Mouse (Mus musculus): ENCODE data around the gene Dcaf5. TPM values are rescaled to one million over a fixed set of nuclear protein-coding genes. Genes with fewer than 3 reads are reported as not detected.
"Not testable (repeated sequence)": the region's sequence is repeated elsewhere in the genome, so short reads cannot be mapped to it uniquely, and the experiment has no call there.

Gene Dcaf5
- polyA plus RNA-seq (2011; ENCODE audit: insufficient read depth, insufficient read length, low replicate concordance, missing spikeins), result 4.6 and 12.5 TPM in 2 replicates

DNA sequence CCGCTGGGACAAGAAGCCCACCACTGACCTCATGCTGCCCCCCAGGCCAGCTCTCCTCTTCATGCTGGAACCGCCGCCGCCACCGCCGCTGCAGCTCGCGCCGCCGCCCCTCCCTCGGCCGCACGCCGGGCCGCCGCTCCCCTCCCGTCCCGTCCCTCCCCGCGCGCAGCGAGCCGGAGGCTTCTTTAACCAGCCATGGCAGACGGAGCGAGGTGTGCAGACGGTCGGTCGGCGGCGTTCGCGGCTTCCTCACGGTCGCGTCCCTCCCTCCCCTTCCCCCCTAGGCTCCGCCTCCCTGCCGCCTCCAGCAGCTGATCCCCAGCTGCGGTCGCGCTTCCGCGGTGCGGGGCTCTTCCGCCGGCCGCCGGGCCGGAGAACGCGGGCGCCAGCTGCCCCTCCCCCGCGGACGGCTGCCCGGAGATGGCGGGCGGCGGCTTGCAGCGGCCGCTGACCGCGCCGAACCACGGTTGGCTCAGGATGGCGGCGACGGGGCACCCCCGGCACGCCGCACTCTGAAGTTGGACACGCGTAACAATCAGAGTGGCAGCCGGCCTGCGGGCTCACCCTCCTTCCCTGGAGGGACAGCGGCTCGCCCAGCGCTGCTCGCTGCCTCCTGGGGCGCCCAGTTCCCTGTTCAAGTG lies at the start of gene Dcaf5:
TSS of gene Dcaf5 (minus strand) at position 266 of the 641 bp plus-strand sequence.
- TF ChIP-seq POLR2A (IDR thresholded peaks at IDR 0.05; ENCODE audit: borderline replicate concordance, control insufficient read depth, low read depth, low read length) (peak; percentile 86; the same call in 1 of the 2 replicates), CTCF (IDR thresholded peaks at IDR 0.05; ENCODE audit: control insufficient read depth, insufficient read depth, low read length) (no peak)
- no peaks in the 10 kb centered on the region; the same call in 1 of the 2 replicates for H3K4me1 ChIP-seq (ENCODE audit: control insufficient read depth, insufficient read depth, low read length)

DNA sequence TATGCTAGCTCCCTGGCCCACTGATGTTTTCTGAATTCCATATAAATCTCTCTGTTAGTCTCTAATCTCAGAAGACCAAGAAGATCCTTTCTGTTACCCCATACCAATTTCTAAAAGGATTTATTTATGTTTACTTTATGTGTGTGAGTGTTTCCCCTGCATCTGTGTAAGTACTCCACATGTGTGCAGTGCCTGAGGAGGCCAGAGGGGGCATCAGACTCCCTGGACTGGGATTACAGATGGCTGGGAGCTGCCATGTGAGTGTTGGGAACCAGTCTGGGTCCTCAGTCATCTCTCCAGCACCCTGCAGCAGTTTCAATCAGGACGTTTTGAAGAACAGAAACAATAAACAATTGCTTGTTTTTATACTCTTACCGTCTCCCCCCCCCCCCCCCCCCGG lies 47.0 kb upstream of the Dcaf5 start:
- no peak overlapping the region for H3K27ac ChIP-seq (ENCODE audit: control insufficient read depth, insufficient read depth, low read depth, low read length, poor library complexity)
- TF ChIP-seq POLR2A (IDR thresholded peaks at IDR 0.05; ENCODE audit: borderline replicate concordance, control insufficient read depth, low read depth, low read length), result no peak
- no peak for TF ChIP-seq CTCF (IDR thresholded peaks at IDR 0.05; ENCODE audit: control insufficient read depth, insufficient read depth, low read length)
- no peak overlapping the region for H3K4me3 ChIP-seq (replicated peaks; ENCODE audit: control insufficient read depth, low read depth, low read length)
- 68% methylated on average over 3 of the region's 3 CpGs for WGBS
- no peaks in the 10 kb centered on the region for H3K4me1 ChIP-seq (ENCODE audit: control insufficient read depth, insufficient read depth, low read length)

More for the DNA sequence above, at the start of gene Dcaf5:
- 1% methylated on average over 73 of the region's 79 CpGs for WGBS
- peak within 1 kb of the TSS; percentile 90 for H3K27ac ChIP-seq (ENCODE audit: control insufficient read depth, insufficient read depth, low read depth, low read length, poor library complexity)
- peak within 1 kb of the TSS; percentile 83 for H3K4me3 ChIP-seq (replicated peaks; ENCODE audit: control insufficient read depth, low read depth, low read length)

DNA sequence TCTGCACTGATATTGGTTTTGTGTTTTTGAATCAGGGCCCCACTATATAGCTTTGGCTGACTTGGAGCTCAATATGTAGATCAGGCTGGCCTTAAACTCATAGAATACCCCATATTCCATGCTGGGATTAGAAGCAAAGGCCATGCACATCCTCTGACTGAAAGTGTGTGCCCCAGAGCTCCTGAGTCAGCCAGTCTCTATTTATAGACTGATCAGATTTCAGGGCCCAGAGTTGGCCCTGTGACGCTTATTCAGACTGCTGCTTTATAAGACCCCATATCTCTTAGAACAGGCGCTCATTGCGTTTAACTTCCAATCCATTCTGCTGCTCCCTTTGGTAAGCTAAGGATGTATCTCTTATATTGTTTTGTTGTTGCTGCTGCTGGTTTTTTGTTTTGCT lies 43.6 kb upstream of the Dcaf5 start:
- TF ChIP-seq POLR2A (IDR thresholded peaks at IDR 0.05; ENCODE audit: borderline replicate concordance, control insufficient read depth, low read depth, low read length) (no peak), CTCF (IDR thresholded peaks at IDR 0.05; ENCODE audit: control insufficient read depth, insufficient read depth, low read length) (no peak)
- no peak overlapping the region for H3K4me3 ChIP-seq (replicated peaks; ENCODE audit: control insufficient read depth, low read depth, low read length)
- 84% methylated on average over 3 of the region's 3 CpGs for WGBS
- no peaks in the 10 kb centered on the region for H3K4me1 ChIP-seq (ENCODE audit: control insufficient read depth, insufficient read depth, low read length)
- H3K27ac ChIP-seq (ENCODE audit: control insufficient read depth, insufficient read depth, low read depth, low read length, poor library complexity), result no peak overlapping the region

DNA sequence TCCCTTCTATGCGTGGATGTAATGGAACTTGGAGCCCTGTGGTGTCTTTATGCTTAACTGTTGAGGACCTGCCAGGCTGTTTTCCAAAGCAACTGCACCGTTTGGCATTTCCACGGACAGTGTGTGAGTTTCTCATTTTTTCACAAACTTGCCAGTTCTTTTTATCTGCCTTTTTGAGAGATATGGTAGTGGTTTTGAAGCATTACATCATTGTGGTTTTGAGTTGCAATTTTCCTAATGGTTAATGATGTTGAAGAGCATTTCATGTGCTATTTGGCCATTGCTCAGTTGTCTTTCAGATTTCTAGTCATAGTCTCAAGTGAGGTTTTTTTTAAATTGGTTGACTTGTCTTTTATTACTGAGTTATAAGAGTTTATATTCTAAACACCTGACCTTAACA lies 37.3 kb upstream of the Dcaf5 start:
- no peak for TF ChIP-seq CTCF (IDR thresholded peaks at IDR 0.05; ENCODE audit: control insufficient read depth, insufficient read depth, low read length)
- no peak for TF ChIP-seq POLR2A (IDR thresholded peaks at IDR 0.05; ENCODE audit: borderline replicate concordance, control insufficient read depth, low read depth, low read length)
- Histone ChIP-seq H3K27ac (ENCODE audit: control insufficient read depth, insufficient read depth, low read depth, low read length, poor library complexity) (no peak overlapping the region), H3K4me3 (replicated peaks; ENCODE audit: control insufficient read depth, low read depth, low read length) (no peak overlapping the region), H3K4me1 (ENCODE audit: control insufficient read depth, insufficient read depth, low read length) (no peaks in the 10 kb centered on the region; the same call in 1 of the 2 replicates)
- WGBS, result 36% methylated on average over 3 of the region's 3 CpGs

DNA sequence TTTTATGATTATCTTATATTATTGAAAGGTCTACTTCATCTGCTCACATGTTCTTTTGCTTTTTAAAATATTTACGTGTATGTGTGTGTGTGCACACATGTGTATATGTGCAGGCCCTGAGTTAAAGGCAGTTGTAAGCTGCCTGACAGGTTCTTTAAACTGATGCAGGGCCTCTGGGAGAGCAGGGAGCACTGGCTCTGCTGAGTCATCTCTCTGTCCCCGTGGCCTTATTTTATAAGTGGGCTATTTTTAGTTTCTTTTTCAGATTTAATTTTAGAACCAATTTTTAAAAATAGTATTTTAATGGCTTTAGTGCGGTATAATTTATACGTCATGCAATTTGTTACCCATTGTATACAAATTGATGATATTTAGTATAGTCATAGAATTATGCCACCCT lies 35.5 kb upstream of the Dcaf5 start:
- TF ChIP-seq CTCF (IDR thresholded peaks at IDR 0.05; ENCODE audit: control insufficient read depth, insufficient read depth, low read length), result no peak
- no peak for TF ChIP-seq POLR2A (IDR thresholded peaks at IDR 0.05; ENCODE audit: borderline replicate concordance, control insufficient read depth, low read depth, low read length)
- Histone ChIP-seq H3K27ac (ENCODE audit: control insufficient read depth, insufficient read depth, low read depth, low read length, poor library complexity) (no peak overlapping the region), H3K4me1 (ENCODE audit: control insufficient read depth, insufficient read depth, low read length) (no peaks in the 10 kb centered on the region; the same call in 1 of the 2 replicates), H3K4me3 (replicated peaks; ENCODE audit: control insufficient read depth, low read depth, low read length) (no peak overlapping the region)
- 61% methylated on average over 4 of the region's 4 CpGs for WGBS

DNA sequence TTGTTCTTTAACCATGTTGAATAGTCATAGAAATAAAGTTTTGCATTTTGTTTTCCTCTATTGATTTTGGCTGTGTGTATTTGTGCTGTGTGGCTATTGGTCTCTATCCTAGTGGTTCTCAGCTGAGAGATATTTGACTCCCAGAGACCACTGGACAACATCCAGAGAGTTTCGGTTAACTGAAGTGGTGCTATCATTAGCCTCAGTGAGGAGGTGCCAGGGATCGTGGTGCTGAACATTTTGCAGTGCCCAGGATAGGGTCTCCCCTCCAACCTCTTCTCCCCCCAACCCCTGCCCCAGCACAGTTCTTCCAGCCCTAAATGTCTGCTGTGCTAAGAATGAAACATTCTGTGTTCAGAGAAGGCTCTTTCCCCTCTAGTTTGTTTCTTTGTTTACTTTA lies 33.8 kb upstream of the Dcaf5 start:
- TF ChIP-seq CTCF (IDR thresholded peaks at IDR 0.05; ENCODE audit: control insufficient read depth, insufficient read depth, low read length), result no peak
- no peak for TF ChIP-seq POLR2A (IDR thresholded peaks at IDR 0.05; ENCODE audit: borderline replicate concordance, control insufficient read depth, low read depth, low read length)
- H3K4me3 ChIP-seq (replicated peaks; ENCODE audit: control insufficient read depth, low read depth, low read length), result no peak overlapping the region
- H3K27ac ChIP-seq (ENCODE audit: control insufficient read depth, insufficient read depth, low read depth, low read length, poor library complexity), result no peak overlapping the region
- H3K4me1 ChIP-seq (ENCODE audit: control insufficient read depth, insufficient read depth, low read length), result no peaks in the 10 kb centered on the region; the same call in 1 of the 2 replicates
- WGBS, result 71% methylated on average over 2 of the region's 2 CpGs

DNA sequence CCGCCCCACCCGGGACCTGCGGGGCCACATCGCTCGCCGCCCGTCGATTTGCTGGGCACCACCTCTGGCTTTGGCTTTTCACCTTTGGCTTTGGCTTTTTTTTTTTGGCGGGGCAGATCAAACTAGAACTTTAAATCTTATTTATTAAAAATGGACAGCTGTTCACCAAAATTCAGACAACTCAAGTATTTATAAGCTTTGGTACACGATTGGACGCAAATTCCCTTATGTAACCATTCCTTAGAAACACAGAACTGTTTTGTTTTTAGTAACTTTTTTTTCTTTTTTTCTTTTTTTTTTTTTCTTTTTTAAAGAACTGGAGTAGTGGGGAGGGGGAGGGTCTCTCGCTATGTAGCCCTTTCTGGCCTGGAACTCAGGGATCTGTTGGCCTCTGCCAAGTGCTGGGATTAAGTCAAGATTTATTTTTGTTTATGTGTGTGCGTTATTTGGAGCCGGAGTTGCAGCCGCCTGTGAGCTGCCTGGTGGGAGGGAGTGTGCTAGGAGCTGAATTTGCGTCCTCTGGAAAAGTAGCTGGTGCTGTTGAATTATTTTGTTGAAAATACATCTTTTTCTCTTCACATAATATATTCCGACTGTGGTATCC lies 27.4 kb upstream of the Dcaf5 start:
- Histone ChIP-seq H3K4me3 (replicated peaks; ENCODE audit: control insufficient read depth, low read depth, low read length) (peak overlapping the region; percentile 99), H3K27ac (ENCODE audit: control insufficient read depth, insufficient read depth, low read depth, low read length, poor library complexity) (no peak overlapping the region; the same call in 1 of the 2 replicates), H3K4me1 (ENCODE audit: control insufficient read depth, insufficient read depth, low read length) (no peaks in the 10 kb centered on the region)
- TF ChIP-seq CTCF (IDR thresholded peaks at IDR 0.05; ENCODE audit: control insufficient read depth, insufficient read depth, low read length) (no peak), POLR2A (IDR thresholded peaks at IDR 0.05; ENCODE audit: borderline replicate concordance, control insufficient read depth, low read depth, low read length) (no peak)
- 21% methylated on average over 17 of the region's 17 CpGs for WGBS

DNA sequence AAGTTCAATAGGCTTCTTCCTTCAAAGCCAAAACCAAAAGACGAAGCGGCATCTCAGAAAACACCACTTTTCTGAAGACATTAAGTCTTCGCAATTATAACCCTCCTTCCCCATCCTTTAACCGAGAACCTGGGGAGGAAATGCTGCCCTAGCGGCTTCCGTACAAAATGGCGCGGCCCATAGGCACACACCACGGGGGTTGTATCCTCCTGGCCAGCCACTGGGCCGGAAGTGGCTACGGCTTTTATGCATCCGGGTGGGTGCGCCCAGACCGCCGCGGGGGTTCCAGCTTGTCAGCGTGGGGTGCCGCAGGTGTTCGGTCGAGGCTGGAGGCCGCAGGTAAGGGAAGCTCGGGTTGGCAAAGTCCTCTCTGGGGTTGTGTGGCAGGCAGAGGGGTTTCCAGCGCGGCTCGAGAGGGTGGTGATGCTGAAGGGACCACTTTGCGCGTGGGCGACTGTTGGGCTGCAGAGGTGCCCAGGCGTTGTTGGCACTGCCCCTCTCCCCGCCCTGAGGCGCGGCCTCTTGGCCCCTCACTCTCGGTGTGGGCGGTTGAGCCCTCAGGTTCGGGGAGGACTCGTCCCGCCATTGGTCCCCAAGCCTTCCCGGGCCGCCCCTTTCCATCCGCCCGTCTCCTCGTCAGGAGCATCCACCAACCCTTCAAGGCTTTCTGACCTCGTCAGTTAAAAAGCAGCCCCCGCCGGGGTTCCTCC lies 26.7 kb upstream of the Dcaf5 start, which contains the start of gene Exd2:
TSS of gene Exd2 (plus strand) at position 154 of the 710 bp plus-strand sequence.
- no peaks in the 10 kb centered on the region for H3K4me1 ChIP-seq (ENCODE audit: control insufficient read depth, insufficient read depth, low read length)
- TF ChIP-seq CTCF (IDR thresholded peaks at IDR 0.05; ENCODE audit: control insufficient read depth, insufficient read depth, low read length), result no peak
- no peak for TF ChIP-seq POLR2A (IDR thresholded peaks at IDR 0.05; ENCODE audit: borderline replicate concordance, control insufficient read depth, low read depth, low read length)
- H3K4me3 ChIP-seq (replicated peaks; ENCODE audit: control insufficient read depth, low read depth, low read length), result peak within 1 kb of the TSS; percentile 99
- H3K27ac ChIP-seq (ENCODE audit: control insufficient read depth, insufficient read depth, low read depth, low read length, poor library complexity), result peak within 1 kb of the TSS; percentile 72
- WGBS, result under 1% methylated on average over 45 of the region's 45 CpGs

DNA sequence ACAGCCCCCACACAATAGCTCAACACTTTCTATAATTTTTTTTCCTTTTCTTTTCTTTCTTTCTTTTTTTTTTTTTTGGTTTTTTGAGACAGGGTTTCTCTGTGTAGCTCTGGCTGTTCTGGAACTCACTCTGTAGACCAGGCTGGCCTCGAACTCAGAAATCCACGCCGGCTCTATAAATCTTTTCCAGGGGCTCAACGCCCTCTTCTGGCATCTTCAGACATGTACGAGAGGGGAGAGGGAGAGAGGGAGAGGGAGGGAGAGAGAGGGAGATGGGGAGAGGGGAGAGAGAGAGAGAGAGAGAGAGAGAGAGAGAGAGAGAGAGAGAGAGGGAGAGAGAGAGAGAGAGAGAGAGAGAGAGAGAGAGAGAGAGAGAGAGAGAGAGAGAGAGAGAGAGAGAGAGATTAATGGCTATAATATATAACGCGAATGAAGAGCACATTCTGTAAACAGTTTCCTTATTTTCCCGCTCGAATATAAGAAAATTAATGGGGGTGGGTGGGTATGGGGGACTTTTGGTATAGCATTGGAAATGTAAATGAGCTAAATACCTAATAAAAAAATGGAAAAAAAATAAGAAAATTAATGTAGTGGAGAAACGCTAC lies 26.0 kb upstream of the Dcaf5 start:
- H3K4me3 ChIP-seq (replicated peaks; ENCODE audit: control insufficient read depth, low read depth, low read length); H3K27ac ChIP-seq (ENCODE audit: control insufficient read depth, insufficient read depth, low read depth, low read length, poor library complexity); H3K4me1 ChIP-seq (ENCODE audit: control insufficient read depth, insufficient read depth, low read length): not testable (repeated sequence)
- WGBS, result 3% methylated on average over 10 of the region's 10 CpGs

Data from bone marrow, adult 2 months (tissue).